Mouse (Mus musculus) gastrocnemius, postnatal 36 days (tissue): ENCODE results near the gene Gm21887. TPM values are rescaled to one million over a fixed set of nuclear protein-coding genes. Genes with fewer than 3 reads are reported as not detected.

Experiments
- total RNA-seq, 2 experiments: library from RNA; stranded (reverse); gene quantifications; 2 replicates each; pipeline ENCODE4 v1.2.3; 2021

Gm21887 gene
- total RNA-seq, 2 experiments from 2014 or later, result 26.2 to 44.5 TPM

Other genes starting within 250 kb of the Gm21887 start
- not detected for gene 4933400A11Rik, start 230.0 kb upstream of the Gm21887 start, total RNA-seq